Mouse (Mus musculus): ENCODE results near the gene Pradc1. TPM values are rescaled to one million over a fixed set of nuclear protein-coding genes. Genes with fewer than 3 reads are reported as not detected.

Pradc1 gene
- polyA plus RNA-seq, 1 experiment from 2014 or later, result 44.2 TPM

Other genes starting within 250 kb of the Pradc1 start
- 3.2 and 4.9 TPM in 2 replicates for gene Sfxn5, start 118.5 kb downstream of the Pradc1 start, polyA plus RNA-seq (2015; fragmentation: Nextera tagmentation; extraction: Ambion mirVana)
- 42.1 and 51.9 TPM in 2 replicates for gene Rab11fip5, start 77.3 kb downstream of the Pradc1 start, polyA plus RNA-seq (2015; fragmentation: Nextera tagmentation; extraction: Ambion mirVana)
- not detected in 2 replicates for gene Noto, start 28.1 kb downstream of the Pradc1 start, polyA plus RNA-seq (2015; fragmentation: Nextera tagmentation; extraction: Ambion mirVana)
- 35.0 and 35.6 TPM in 2 replicates for gene Smyd5, start 20.0 kb downstream of the Pradc1 start, polyA plus RNA-seq (2015; fragmentation: Nextera tagmentation; extraction: Ambion mirVana)
- 376 and 381 TPM in 2 replicates for gene Cct7, start 456 bp downstream of the Pradc1 start, polyA plus RNA-seq (2015; fragmentation: Nextera tagmentation; extraction: Ambion mirVana)
- 0.02 TPM in 1 of 2 replicates, not detected in the other for gene Fbxo41, start 51.0 kb upstream of the Pradc1 start, polyA plus RNA-seq (2015; fragmentation: Nextera tagmentation; extraction: Ambion mirVana)
- not detected in 2 replicates for gene Egr4, start 61.6 kb upstream of the Pradc1 start, polyA plus RNA-seq (2015; fragmentation: Nextera tagmentation; extraction: Ambion mirVana)
- 2.5 TPM in 2 replicates for gene Alms1, start 135.6 kb upstream of the Pradc1 start, polyA plus RNA-seq (2015; fragmentation: Nextera tagmentation; extraction: Ambion mirVana)

Measured in heart, embryonic 16.5 days (tissue).